Mouse (Mus musculus) effector memory CD4-positive, alpha-beta T cell, adult 7 months (primary cell): ENCODE measurements around the gene Olfr609. TPM values are rescaled to one million over a fixed set of nuclear protein-coding genes. Genes with fewer than 3 reads are reported as not detected.

Source experiments
- polyA plus RNA-seq: library from polyadenylated mRNA; unstranded; fragments of 100-300 nt; shearing (Covaris generic); gene quantifications from one replicate; pipeline ENCODE4 v1.2.1, GENCODE M21; 2017

Gene Olfr609
- polyA plus RNA-seq, result not detected

DNA sequence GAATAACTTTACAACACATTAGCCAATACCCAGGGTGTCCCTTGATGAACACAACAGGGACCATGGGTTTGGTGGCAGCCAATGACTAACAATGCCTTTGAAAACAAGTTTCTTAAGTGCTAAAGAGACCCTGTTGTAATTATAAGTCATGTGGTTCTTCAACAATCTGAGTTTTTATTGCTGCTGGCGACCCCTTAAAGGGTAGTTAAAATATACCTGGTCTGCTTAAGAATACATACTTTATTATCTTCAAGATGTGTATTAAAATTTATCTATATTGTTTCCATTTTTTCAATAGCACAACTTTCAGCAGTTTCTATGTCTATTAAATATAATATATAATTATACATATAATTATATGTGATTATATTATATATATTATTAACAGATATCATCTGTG lies at the start of gene Olfr609:
TSS of gene Olfr609 (minus strand) at position 101 of the 400 bp plus-strand sequence.

GRCm38 (mm10) chr7:103542617-103543016 lies 44.8 kb upstream of the Olfr609 start, which contains the start of gene Olfr612:
TSS of gene Olfr612 (minus strand) at chr7:103542717.

DNA sequence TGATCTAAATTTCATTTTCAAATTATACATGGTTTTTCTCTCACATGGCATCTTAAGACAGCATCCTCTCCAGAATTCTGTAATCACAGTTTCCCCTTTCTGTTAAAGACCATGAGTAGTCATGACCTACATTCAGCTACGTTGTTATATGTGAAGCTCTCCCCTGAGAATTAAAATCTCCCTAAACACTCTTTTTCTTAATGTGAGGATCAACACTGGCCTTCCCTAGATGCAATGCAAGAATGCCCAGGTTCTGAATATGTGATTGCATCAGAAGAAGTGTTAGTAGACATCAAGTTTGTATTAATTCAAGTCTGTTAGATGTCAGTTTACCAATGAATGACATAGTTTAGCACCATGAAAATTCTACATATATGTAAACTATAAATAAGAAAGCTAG lies 22.9 kb upstream of the Olfr609 start, which contains the start of gene Olfr611:
TSS of gene Olfr611 (minus strand) at position 101 of the 400 bp plus-strand sequence.

DNA sequence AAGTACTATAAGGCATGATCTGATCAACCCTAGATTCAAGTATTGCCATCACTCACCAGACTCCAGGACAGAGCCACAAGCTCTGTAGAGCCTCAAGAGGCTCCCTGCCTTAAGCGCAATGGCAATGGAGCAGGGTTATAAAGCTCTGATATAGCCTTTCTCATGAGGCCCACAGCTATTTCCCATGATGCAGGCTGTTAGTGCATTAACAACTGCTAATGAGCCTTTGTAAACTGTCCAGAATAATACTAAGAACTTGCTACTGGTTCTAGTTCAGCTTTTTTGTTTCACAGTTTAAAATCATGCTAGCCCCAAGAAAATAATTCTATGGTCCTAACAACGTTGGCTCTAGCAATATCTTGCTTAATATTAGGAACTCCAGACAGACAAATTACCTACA lies 14.2 kb upstream of the Olfr609 start, which contains the start of gene Olfr610:
TSS of gene Olfr610 (minus strand) at position 101 of the 400 bp plus-strand sequence.

GRCm38 (mm10) chr7:103469577-103469976 lies 28.3 kb downstream of the Olfr609 start, which contains the start of gene Olfr608:
TSS of gene Olfr608 (plus strand) at chr7:103469877.

GRCm38 (mm10) chr7:103448746-103449145 lies 49.1 kb downstream of the Olfr609 start, which contains the start of gene Olfr606:
TSS of gene Olfr606 (plus strand) at chr7:103449046.

DNA sequence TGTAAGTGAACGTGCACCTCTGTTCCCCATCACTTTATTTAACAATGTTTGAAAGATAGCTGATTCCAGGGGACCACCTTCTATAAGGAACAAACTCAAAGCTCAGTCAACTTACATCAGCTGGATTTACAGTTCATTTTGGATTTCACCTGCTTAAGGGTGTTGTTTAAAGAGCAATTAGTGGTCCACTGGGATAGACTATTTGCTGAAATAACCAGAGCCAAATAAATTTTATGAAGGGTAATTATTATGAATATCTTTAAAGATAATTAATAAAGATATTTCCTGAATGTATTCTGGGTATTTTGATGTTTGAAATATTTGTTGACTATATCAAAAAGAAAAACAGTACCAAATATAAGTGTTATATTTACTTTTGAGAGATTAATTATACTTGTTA lies 52.5 kb downstream of the Olfr609 start, which contains the start of gene Olfr605:
TSS of gene Olfr605 (minus strand) at position 101 of the 400 bp plus-strand sequence.

Other genes starting within 250 kb of the Olfr609 start
- gene Usp17ld, start 245.6 kb downstream of the Olfr609 start, polyA plus RNA-seq, result not detected
- gene Olfr596, start 192.4 kb downstream of the Olfr609 start, polyA plus RNA-seq, result not detected
- not detected for gene Olfr597, start 181.7 kb downstream of the Olfr609 start, polyA plus RNA-seq
- not detected for gene Olfr598, start 174.5 kb downstream of the Olfr609 start, polyA plus RNA-seq
- not detected for gene Olfr599, start 162.1 kb downstream of the Olfr609 start, polyA plus RNA-seq
- gene Olfr600, start 148.4 kb downstream of the Olfr609 start, polyA plus RNA-seq, result not detected
- not detected for gene Olfr601, start 135.4 kb downstream of the Olfr609 start, polyA plus RNA-seq
- not detected for gene Olfr603, start 111.9 kb downstream of the Olfr609 start, polyA plus RNA-seq
- gene Usp17lc, start 83.0 kb downstream of the Olfr609 start, polyA plus RNA-seq, result not detected
- not detected for gene Olfr605, start 52.6 kb downstream of the Olfr609 start, polyA plus RNA-seq
- gene Olfr606, start 49.0 kb downstream of the Olfr609 start, polyA plus RNA-seq, result not detected
- not detected for gene Olfr607, start 33.9 kb downstream of the Olfr609 start, polyA plus RNA-seq
- not detected for gene Olfr608, start 28.2 kb downstream of the Olfr609 start, polyA plus RNA-seq
- gene Olfr610, start 14.1 kb upstream of the Olfr609 start, polyA plus RNA-seq, result not detected
- not detected for gene Olfr611, start 22.8 kb upstream of the Olfr609 start, polyA plus RNA-seq
- not detected for gene Olfr612, start 44.7 kb upstream of the Olfr609 start, polyA plus RNA-seq
- gene Olfr613, start 50.0 kb upstream of the Olfr609 start, polyA plus RNA-seq, result not detected
- 0.23 TPM for gene Olfr615, start 58.0 kb upstream of the Olfr609 start, polyA plus RNA-seq
- not detected for gene Olfr616, start 71.1 kb upstream of the Olfr609 start, polyA plus RNA-seq
- gene Olfr617, start 75.0 kb upstream of the Olfr609 start, polyA plus RNA-seq, result not detected
- not detected for gene Olfr618, start 92.0 kb upstream of the Olfr609 start, polyA plus RNA-seq
- gene Olfr619, start 102.5 kb upstream of the Olfr609 start, polyA plus RNA-seq, result not detected
- gene Olfr620, start 114.5 kb upstream of the Olfr609 start, polyA plus RNA-seq, result 0.45 TPM
- not detected for gene Olfr622, start 144.6 kb upstream of the Olfr609 start, polyA plus RNA-seq
- not detected for gene Olfr623, start 165.6 kb upstream of the Olfr609 start, polyA plus RNA-seq
- not detected for gene Olfr624, start 173.1 kb upstream of the Olfr609 start, polyA plus RNA-seq
- gene Olfr625-ps1, start 184.7 kb upstream of the Olfr609 start, polyA plus RNA-seq, result not detected
- 0.07 TPM for gene Olfr243, start 216.6 kb upstream of the Olfr609 start, polyA plus RNA-seq
- gene Olfr628, start 232.3 kb upstream of the Olfr609 start, polyA plus RNA-seq, result not detected
- not detected for gene Olfr629, start 246.9 kb upstream of the Olfr609 start, polyA plus RNA-seq